Mouse (Mus musculus) embryonic facial prominence, embryonic 14.5 days (tissue): Measurements from ENCODE around the gene Fkbp2. TPM values are rescaled to one million over a fixed set of nuclear protein-coding genes. Genes with fewer than 3 reads are reported as not detected.

Experiments
- ATAC-seq: fragments of 200-750 bp; cut with Nextera tagmentation; 2 replicates; pipeline ENCODE4 v1.8.0; 2017; ENCODE audit warnings: low read depth, moderate number of reproducible peaks, moderate TSS enrichment
- DNase-seq: peaks from one replicate; pipeline ENCODE4 v3.0.0-alpha.2; 2015; ENCODE audit warnings: low spot score
- H3K27ac ChIP-seq: fragments of 300-500 bp; sonication (generic); replicated peaks from 2 replicates; pipeline ENCODE4 v1.5.1; 2014; ENCODE audit warnings: low read depth, mild to moderate bottlenecking, low read length, moderate library complexity
- H3K27me3 ChIP-seq: fragments of 300-500 bp; sonication (generic); replicated peaks from 2 replicates; pipeline ENCODE4 v1.6.1; 2014; ENCODE audit warnings: low read length; ENCODE audit not compliant: control insufficient read depth, insufficient read depth
- H3K36me3 ChIP-seq: fragments of 300-500 bp; sonication (generic); 2 replicates; pipeline ENCODE4 v1.6.1; 2014; ENCODE audit warnings: low read length, mixed read lengths; ENCODE audit not compliant: control insufficient read depth, insufficient read depth
- H3K4me1 ChIP-seq: fragments of 300-500 bp; sonication (generic); 2 replicates; pipeline ENCODE4 v1.6.1; 2014; ENCODE audit warnings: antibody characterized with exemption, low read length; ENCODE audit not compliant: control insufficient read depth, insufficient read depth
- H3K4me2 ChIP-seq: fragments of 300-500 bp; sonication (generic); 2 replicates; pipeline ENCODE4 v1.6.1; 2014; ENCODE audit warnings: low read depth, mild to moderate bottlenecking, low read length, moderate library complexity, mixed read lengths
- H3K4me3 ChIP-seq: fragments of 300-500 bp; sonication (generic); 2 replicates; pipeline ENCODE4 v1.5.1; 2014; ENCODE audit warnings: low read depth, mild to moderate bottlenecking, low read length
- H3K9ac ChIP-seq: fragments of 300-500 bp; sonication (generic); 2 replicates; pipeline ENCODE4 v1.6.1; 2014; ENCODE audit warnings: low read depth, mild to moderate bottlenecking, low read length, moderate library complexity, mixed read lengths
- H3K9me3 ChIP-seq: fragments of 300-500 bp; sonication (generic); 2 replicates; pipeline ENCODE4 v1.6.1; 2016; ENCODE audit warnings: low read length; ENCODE audit not compliant: control insufficient read depth
- WGBS: fragments of 180-500 bp; shearing (Covaris S2); extraction: QIAGEN DNeasy Blood & Tissue Kit; methylation state at CpG from one replicate; pipeline ENCODE4 v1.1.7; 2014; 5-methylcytosine and 5-hydroxymethylcytosine counted together
- polyA plus RNA-seq: library from polyadenylated mRNA; unstranded; fragments of >200 nt; fragmentation: Nextera tagmentation; extraction: Ambion mirVana; gene quantifications from 2 replicates; pipeline ENCODE4 v1.2.1, GENCODE M21; 2014

Gene Fkbp2
- polyA plus RNA-seq, 1 experiment from 2014 or later = 81.0 TPM

DNA sequence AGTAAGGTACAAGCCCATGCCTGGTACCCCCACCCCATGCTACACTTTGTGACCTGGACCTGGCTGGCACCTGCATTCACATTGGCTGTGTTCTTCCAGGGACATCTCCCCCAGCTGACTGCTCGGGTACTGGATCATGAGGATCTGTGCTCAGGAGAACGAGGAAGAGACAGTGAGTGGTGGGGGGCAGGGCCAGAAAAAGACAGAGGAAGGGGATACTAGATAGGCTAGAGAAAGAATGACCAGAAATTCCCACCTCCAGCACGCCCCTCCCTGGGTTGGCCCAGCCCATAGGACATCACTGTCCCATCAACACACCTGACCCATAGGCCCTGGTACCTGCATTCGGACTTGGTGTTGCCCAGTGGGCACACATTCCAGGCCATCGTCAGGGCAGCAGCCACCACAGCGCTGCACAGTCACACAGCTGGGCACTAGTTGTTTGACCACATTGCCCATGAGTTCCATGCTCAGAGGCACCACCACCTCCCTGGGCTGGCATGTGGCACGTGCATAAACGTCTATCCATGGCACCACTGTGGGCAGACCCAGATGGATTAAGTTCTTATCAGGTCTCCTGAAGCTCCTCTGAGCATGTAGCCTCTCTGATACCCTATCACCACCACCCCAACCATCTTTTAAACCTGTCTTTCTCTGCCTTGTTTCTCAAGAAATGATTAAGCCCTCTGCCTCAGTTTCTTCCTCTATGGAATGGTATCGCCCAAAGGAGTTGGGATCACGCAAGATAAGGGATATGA, 5.8 kb upstream of the Fkbp2 start:
- Histone ChIP-seq H3K9ac (peak overlapping the region; percentile 92), H3K27me3 (no peaks in the 10 kb centered on the region), H3K4me2 (peak overlapping the region; percentile 85), H3K4me1 (peaks cover 12% of the 10 kb centered on the region), H3K4me3 (peak overlapping the region; percentile 89), H3K36me3 (peaks cover 34% of the 10 kb centered on the region), H3K9me3 (no peaks in the 10 kb centered on the region), H3K27ac (peak overlapping the region; percentile 85; the same call in 1 of the 2 replicates)
- no peak for ATAC-seq
- DNase-seq = no peak
- 81% methylated on average over 9 of the region's 10 CpGs for WGBS

DNA sequence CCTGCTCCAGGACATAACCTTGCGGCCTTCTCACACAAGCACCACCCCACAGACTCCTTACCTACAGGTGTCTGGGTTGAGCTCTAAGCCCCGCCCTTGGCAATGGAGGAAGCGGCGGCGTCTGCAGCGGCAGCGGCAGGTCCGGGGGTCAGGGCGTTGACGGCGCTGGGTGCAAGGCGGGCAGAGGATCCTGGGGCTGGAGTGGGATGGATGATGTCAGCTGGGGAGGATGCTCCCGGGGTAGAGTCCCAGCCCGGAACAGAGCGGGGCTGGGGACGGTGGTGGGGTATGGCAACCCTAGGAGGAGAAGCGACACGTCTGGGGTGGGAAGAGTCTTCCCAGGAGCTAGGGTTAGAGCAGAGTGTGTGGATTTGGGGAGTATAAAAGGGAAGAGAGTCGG, 5.0 kb upstream of the Fkbp2 start:
- Histone ChIP-seq H3K9me3 (no peaks in the 10 kb centered on the region), H3K9ac (no peak overlapping the region), H3K4me3 (no peak overlapping the region), H3K4me2 (no peak overlapping the region), H3K4me1 (peaks cover 16% of the 10 kb centered on the region), H3K27ac (no peak overlapping the region), H3K27me3 (no peaks in the 10 kb centered on the region), H3K36me3 (peaks cover 34% of the 10 kb centered on the region)
- no peak for ATAC-seq
- DNase-seq = no peak
- WGBS = 79% methylated on average over 19 of the region's 19 CpGs

DNA sequence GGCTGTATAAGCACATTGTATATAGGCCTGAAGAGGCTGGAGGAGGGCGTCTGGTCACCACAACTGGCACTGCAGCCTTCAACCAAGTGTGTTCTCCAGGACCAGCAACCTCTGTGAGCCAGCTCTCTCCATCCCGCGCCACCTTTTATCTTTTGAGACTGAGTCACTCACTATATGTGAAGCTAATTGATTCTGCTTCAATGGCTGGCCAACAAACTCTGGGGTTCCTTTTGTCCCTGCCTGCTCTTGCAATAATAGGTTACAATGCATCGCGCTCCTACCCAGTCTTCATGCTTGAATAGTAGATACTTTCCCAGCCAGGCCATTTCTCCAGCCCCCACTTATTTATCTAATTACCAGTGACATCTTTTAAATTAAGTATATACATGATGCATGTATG, 3.3 kb upstream of the Fkbp2 start:
- DNase-seq = no peak
- ATAC-seq = no peak
- H3K27me3 ChIP-seq = no peaks in the 10 kb centered on the region
- no peak overlapping the region for H3K4me3 ChIP-seq
- H3K36me3 ChIP-seq = peaks cover 37% of the 10 kb centered on the region
- H3K4me2 ChIP-seq = no peak overlapping the region
- H3K9ac ChIP-seq = no peak overlapping the region
- no peak overlapping the region for H3K27ac ChIP-seq
- peaks cover 21% of the 10 kb centered on the region for H3K4me1 ChIP-seq
- WGBS = 93% methylated on average over 5 of the region's 5 CpGs
- no peaks in the 10 kb centered on the region for H3K9me3 ChIP-seq

DNA sequence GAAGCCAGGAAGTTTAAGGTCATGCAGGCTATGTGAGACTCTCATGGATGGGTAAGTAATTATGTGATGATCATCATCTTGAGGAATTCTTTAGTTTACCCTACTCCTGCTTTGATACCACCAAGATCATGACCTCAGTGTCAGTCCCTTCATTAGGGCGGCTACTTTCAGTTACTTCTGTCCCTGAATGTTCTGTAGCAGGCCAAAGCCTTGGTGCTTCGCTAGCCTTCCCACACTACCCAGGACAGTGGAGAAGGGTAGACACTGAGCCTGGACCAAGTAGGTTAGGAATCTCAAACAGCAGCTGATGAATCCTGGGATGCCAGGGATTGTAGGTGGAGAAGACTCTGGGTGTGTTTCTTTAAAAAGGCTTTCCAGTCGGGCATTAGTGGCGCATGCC, 1.2 kb upstream of the Fkbp2 start:
- ATAC-seq (no peak), DNase-seq (no peak)
- H3K9ac ChIP-seq = no peak overlapping the region
- WGBS = 89% methylated on average over 4 of the region's 4 CpGs
- no peaks in the 10 kb centered on the region for H3K9me3 ChIP-seq
- H3K27me3 ChIP-seq = no peaks in the 10 kb centered on the region
- peak overlapping the region; percentile 92; the same call in 1 of the 2 replicates for H3K4me2 ChIP-seq
- no peak overlapping the region for H3K27ac ChIP-seq
- no peak overlapping the region for H3K4me3 ChIP-seq
- peaks cover 29% of the 10 kb centered on the region for H3K4me1 ChIP-seq
- H3K36me3 ChIP-seq = peaks cover 53% of the 10 kb centered on the region

DNA sequence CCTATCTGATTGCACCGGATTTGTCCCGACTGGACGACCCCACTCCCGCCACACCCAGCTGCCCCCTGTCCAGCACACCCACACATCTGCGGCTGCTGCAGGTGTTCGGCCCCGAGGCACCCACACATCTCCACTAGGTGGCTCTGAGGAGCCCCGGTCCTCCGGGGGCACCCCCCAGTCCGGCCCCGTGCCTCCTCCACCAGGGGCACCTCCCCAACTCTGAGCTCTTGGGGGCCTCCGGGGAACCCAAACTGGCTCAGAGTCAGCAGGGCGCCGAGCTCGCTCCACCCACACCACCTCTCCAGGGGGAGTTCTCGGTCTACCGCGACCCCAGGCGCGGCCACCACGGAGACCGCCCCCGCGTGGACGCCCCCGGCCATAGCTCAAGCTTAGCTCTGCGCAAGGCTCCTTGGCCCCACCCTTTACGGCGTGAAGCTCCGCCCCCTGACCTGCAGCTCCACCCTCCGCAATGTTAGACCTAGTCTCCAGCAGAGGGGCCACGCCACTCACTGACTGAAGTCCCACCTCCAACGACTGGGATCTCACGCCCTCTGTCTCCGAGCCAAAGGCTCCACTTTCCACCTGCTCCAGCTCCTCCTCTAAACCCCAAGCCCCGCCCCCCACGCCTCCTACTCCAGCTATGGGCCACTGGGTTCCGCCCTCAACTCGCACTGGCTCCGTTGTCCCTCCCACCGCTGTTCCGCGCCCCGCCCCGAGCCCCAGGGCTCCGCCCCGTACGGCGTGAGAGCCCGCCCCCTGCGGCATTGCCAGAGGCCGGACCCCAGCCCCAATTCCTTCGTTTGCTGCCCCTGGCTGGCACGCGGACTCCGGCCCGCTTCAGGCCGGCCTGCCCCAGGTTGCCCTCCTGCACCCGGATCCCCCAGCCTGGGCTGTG, 568 bp downstream of the Fkbp2 start:
- DNase-seq = peak; percentile 100
- H3K4me1 ChIP-seq = peaks cover 26% of the 10 kb centered on the region
- H3K9ac ChIP-seq = peak overlapping the region; percentile 88
- H3K4me3 ChIP-seq = peak overlapping the region; percentile 78
- H3K27ac ChIP-seq = peak overlapping the region; percentile 93
- ATAC-seq = peak; percentile 87
- peaks cover 42% of the 10 kb centered on the region for H3K36me3 ChIP-seq
- H3K4me2 ChIP-seq = peak overlapping the region; percentile 92
- no peaks in the 10 kb centered on the region for H3K9me3 ChIP-seq
- 3% methylated on average over 36 of the region's 59 CpGs for WGBS
- H3K27me3 ChIP-seq = no peaks in the 10 kb centered on the region

DNA sequence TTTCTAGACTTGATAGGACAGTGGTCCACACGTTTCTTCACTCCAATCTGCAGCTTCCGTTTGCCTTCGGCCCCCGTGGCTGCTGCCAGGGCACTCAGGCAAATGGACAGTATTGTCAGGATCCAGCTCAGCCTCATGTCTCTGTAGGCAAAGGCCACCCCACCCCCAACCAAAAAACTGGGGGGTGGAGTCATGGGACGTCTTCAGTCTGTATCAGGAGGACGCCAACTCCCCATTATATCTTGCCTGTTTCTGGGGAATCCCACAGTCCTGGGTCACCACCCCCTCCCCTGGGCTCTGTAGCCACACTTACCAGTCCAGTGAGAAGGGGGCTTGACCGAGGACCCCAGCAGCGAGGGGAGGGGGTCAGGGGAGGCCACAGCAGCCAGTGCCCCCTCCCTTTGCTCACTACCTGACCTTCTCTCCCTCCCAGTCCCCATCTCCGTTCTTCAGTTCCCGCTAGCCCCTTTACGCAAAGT, 1.3 kb downstream of the Fkbp2 start:
- 7% methylated on average over 10 of the region's 11 CpGs for WGBS
- DNase-seq (peak; percentile 50), ATAC-seq (no peak)
- peak overlapping the region; percentile 92 for H3K4me2 ChIP-seq
- peaks cover 27% of the 10 kb centered on the region for H3K4me1 ChIP-seq
- H3K27me3 ChIP-seq = no peaks in the 10 kb centered on the region
- peak overlapping the region; percentile 60 for H3K9ac ChIP-seq
- H3K36me3 ChIP-seq = peaks cover 38% of the 10 kb centered on the region
- peak overlapping the region; percentile 23 for H3K27ac ChIP-seq
- H3K4me3 ChIP-seq = peak overlapping the region; percentile 78
- no peaks in the 10 kb centered on the region for H3K9me3 ChIP-seq

DNA sequence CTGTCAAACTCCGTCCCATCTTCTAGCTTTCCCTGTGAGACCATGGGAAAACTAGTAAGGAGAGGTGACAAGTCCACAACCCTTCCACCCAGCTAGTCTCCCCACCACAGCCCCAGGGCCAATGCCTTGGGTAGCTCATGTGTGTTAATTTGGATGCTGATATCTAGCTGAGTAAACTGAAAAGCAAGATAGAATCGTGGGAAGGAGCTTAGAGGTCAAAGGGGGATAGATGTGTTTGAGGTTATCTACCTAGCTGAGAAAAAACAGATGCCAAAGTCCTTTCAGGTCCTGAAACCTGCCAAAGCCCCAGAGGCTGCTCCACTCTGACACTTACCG, 1.7 kb downstream of the Fkbp2 start:
- 43% methylated on average over 3 of the region's 3 CpGs for WGBS
- H3K4me1 ChIP-seq = peaks cover 31% of the 10 kb centered on the region
- no peak for DNase-seq

DNA sequence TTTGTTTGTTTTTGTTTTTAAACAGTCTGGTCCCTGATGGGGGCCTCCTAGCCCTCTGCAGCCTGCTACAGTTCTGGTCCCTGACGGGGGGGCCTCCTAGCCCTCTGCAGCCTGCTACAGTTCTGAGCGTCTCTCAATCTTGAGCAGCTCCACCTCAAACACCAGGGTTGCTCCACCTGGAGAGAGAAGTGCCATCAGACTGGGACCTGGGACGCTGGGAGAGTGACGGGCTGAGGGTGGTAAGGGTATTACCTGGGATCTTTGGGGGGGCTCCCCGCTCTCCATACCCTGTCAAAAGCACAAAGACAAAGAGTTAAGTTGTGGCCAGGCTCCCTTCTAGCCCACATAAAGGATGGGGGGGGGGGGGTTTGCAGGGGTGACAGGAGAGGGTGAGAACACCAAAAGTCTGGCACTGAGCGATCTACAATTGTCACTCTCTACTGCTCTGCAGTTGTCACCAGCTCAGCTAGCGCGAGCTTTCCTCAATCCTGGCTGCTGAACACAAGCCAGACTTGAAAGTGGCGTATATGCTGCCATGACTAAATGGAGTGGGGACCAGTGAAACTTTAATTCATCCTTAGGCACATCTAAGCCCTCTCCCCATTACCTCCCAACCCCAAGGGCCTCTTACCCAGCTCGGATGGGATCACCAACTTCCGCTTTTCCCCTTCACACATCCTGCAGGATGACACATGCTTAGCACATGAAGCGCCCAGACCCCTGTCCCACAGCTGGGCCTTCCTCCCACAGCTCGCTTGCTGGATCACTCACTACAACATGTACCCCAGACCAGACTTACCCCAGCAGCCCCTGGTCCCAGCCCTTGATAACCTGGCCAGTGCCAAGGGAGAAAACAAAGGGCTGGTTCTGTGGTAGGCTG, 2.3 kb downstream of the Fkbp2 start:
- WGBS = 72% methylated on average over 13 of the region's 13 CpGs
- peaks cover 29% of the 10 kb centered on the region for H3K36me3 ChIP-seq
- ATAC-seq = no peak
- H3K27ac ChIP-seq = peak overlapping the region; percentile 8; the same call in 1 of the 2 replicates
- DNase-seq = no peak
- H3K9ac ChIP-seq = 0 out of 2 replicates have a peak overlapping the region, but pooled peaks have one; percentile 26
- H3K9me3 ChIP-seq = no peaks in the 10 kb centered on the region
- no peaks in the 10 kb centered on the region for H3K27me3 ChIP-seq
- H3K4me1 ChIP-seq = peaks cover 31% of the 10 kb centered on the region
- H3K4me3 ChIP-seq = peak overlapping the region; percentile 78; the same call in 1 of the 2 replicates
- peak overlapping the region; percentile 92 for H3K4me2 ChIP-seq

More for the DNA sequence above, 1.7 kb downstream of the Fkbp2 start:
- no peaks in the 10 kb centered on the region for H3K27me3 ChIP-seq
- ATAC-seq = no peak
- peak overlapping the region; percentile 78 for H3K4me3 ChIP-seq
- H3K9ac ChIP-seq = 0 out of 2 replicates have a peak overlapping the region, but pooled peaks have one; percentile 26
- H3K4me2 ChIP-seq = peak overlapping the region; percentile 92
- H3K27ac ChIP-seq = peak overlapping the region; percentile 8; the same call in 1 of the 2 replicates
- H3K36me3 ChIP-seq = peaks cover 33% of the 10 kb centered on the region
- no peaks in the 10 kb centered on the region for H3K9me3 ChIP-seq
